Mouse (Mus musculus) olfactory bulb, adult 2 months (tissue): Measurements from ENCODE around the gene Camta2. TPM values are rescaled to one million over a fixed set of nuclear protein-coding genes. Genes with fewer than 3 reads are reported as not detected.

Experiments used
- H3K27ac ChIP-seq: fragments of 200-500 bp; 2 replicates; pipeline ENCODE4 v1.5.1; 2012; ENCODE audit warnings: low read depth, low read length; ENCODE audit not compliant: insufficient read depth
- H3K4me1 ChIP-seq: fragments of 200-500 bp; 2 replicates; pipeline ENCODE4 v1.6.1; 2012; ENCODE audit warnings: low read length; ENCODE audit not compliant: control insufficient read depth, insufficient read depth
- H3K4me3 ChIP-seq: fragments of 200-500 bp; 2 replicates; pipeline ENCODE4 v1.5.1; 2012; ENCODE audit warnings: mild to moderate bottlenecking, low read depth, low read length, moderate library complexity; ENCODE audit not compliant: insufficient read depth
- CTCF ChIP-seq: fragments of 200-500 bp; IDR thresholded peaks from 2 replicates; pipeline ENCODE4 v1.5.1; 2012; ENCODE audit warnings: low read depth, mild to moderate bottlenecking, low read length, moderate library complexity; ENCODE audit not compliant: insufficient read depth
- POLR2A ChIP-seq: fragments of 200-500 bp; IDR thresholded peaks from 2 replicates; pipeline ENCODE4 v1.6.1; 2012; ENCODE audit warnings: mild to moderate bottlenecking, low read depth, low read length, moderate library complexity; ENCODE audit not compliant: insufficient read depth
- WGBS: fragments of 180-500 bp; shearing (Covaris S2); methylation state at CpG from one replicate; pipeline ENCODE4 v1.1.7; 2018; 5-methylcytosine and 5-hydroxymethylcytosine counted together
- polyA plus RNA-seq: library from polyadenylated mRNA; stranded (reverse); fragments of >200 nt; gene quantifications from 2 replicates; pipeline ENCODE4 v1.2.4, GENCODE M21; 2012; ENCODE audit warnings: low replicate concordance; ENCODE audit not compliant: missing spikeins, insufficient read depth, insufficient read length

Gene Camta2
- polyA plus RNA-seq, 1 experiment: not detected

DNA sequence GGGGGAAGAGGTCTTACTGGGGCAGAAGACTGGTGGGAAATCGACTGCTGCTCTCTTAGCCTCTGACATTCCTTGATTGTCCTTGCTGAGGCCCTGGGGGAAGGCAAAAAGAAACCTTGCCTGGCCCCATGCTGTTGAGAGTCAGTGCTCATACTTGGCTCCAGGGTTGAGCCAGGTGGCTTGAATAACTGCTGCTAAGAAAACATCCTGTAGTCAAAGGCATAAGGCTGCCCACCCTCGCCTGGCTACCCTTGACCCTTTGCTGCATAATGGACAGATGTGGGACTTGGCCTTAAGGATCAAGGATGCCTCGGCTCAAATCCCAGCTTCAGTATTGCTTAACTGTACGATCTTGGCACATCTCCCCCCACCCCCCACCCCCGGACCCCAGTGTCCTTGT is 30.6 kb upstream of the Camta2 start:
- no peak for TF ChIP-seq POLR2A
- no peak for TF ChIP-seq CTCF
- 69% methylated on average over 5 of the region's 5 CpGs for WGBS
- Histone ChIP-seq H3K4me1 (no peaks in the 10 kb centered on the region), H3K4me3 (no peak overlapping the region), H3K27ac (no peak overlapping the region)

DNA sequence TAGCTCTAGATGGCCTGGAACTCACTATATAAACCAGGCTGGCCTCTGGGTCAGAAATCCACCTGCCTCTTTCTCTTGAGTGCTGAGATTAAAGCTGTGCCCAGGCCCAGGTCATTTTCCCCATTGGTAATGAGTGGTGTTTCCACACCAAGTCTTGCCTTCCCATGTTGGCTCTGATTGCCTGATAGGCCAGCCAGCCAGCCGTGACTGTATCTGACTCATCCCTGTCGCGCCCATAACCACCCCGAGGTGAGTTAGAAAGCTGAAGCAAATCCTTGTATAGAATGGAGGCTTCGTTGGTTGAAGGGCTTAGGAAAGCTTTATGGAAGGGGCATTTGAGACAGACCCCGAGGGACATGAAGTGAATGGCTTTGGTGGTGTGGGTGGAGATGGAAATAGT is 27.9 kb upstream of the Camta2 start:
- Histone ChIP-seq H3K4me1 (peaks cover 3% of the 10 kb centered on the region; the same call in 1 of the 2 replicates), H3K4me3 (no peak overlapping the region), H3K27ac (no peak overlapping the region)
- no peak for TF ChIP-seq POLR2A
- TF ChIP-seq CTCF: no peak
- 62% methylated on average over 6 of the region's 6 CpGs for WGBS

DNA sequence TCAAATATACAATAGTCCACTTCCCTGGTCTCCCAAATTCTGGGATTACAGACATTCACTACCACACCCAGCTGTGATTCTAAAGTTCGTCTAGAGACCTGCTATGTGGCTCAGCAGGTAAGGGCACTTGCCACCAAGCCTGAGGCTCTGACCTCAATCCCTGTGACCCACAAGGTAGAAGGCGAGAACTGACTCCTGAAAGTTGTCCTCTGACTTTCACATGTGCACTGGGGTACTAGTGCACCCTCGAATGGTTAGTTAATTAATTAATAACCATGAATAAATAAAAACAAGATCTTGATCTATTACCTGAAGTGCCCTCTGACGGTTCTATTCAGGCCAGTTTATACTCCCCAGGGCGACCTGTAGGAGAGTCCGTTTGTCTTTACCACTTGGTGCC is 25.3 kb upstream of the Camta2 start:
- peaks cover 3% of the 10 kb centered on the region; the same call in 1 of the 2 replicates for H3K4me1 ChIP-seq
- H3K4me3 ChIP-seq: no peak overlapping the region
- TF ChIP-seq CTCF (no peak), POLR2A (no peak)
- WGBS: 90% methylated on average over 6 of the region's 6 CpGs
- H3K27ac ChIP-seq: no peak overlapping the region

DNA sequence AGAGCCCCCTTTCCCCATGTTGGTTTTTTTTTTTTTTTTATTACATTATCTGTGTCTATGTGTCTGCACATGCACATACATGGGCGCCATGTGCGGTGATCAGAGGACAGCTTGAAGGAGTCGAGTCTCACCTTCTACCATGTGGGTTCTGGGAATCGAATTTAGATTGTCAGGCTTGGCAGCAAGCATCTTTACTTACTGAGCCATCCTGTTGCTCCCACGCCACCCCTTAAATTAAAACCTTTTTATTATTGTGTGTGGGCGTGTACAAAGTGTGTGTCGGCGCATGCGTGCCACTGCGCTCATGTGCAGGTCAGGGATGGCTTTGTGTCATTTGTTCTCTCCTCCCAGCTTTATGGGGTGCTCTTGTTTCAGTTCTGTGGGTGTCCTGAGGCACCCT is 23.1 kb upstream of the Camta2 start:
- WGBS: 59% methylated on average over 10 of the region's 10 CpGs
- Histone ChIP-seq H3K4me3 (no peak overlapping the region), H3K4me1 (peaks cover 8% of the 10 kb centered on the region), H3K27ac (no peak overlapping the region)
- TF ChIP-seq CTCF (no peak), POLR2A (no peak)

DNA sequence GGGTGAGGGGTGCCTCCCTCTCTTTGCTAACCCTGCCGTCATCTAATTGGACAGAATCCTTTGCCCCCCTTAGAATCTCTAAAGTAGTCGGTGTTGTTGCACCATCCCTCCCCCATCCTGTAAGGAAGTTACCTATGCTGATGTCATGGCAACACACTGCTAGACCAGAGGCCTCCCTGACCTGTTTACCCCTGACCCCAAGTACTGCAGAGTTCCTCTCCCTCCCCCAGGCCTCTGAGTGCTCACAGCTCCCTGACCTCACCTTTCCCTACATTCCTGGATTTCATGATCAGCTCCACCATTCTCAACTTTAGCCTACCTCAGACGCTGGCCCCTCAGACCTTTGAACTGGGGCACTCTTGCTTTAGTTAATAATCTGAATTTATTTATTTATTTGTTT is 18.2 kb upstream of the Camta2 start:
- 84% methylated on average over 3 of the region's 3 CpGs for WGBS
- Histone ChIP-seq H3K27ac (no peak overlapping the region), H3K4me1 (peaks cover 19% of the 10 kb centered on the region)

DNA sequence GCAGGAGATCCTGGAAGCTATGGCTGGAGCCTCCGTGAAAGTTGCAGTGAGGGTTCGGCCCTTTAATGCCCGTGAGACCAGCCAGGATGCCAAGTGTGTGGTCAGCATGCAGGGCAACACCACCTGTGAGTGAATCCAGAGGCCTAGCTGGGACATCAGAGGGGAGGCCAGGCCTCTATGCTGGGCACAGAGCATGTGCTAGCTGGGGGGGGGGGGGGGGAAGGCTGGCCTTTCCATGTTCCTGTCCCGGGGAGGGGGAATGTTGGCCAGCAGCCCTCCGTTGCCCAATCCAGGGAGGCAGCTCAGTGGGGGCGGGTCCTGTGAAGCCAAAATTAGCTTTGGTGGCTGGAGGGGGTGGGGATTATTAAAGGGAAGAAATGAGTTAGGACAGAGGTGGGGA is 14.9 kb upstream of the Camta2 start:
- no peak overlapping the region for H3K4me3 ChIP-seq
- 41% methylated on average over 6 of the region's 6 CpGs for WGBS
- TF ChIP-seq CTCF (no peak), POLR2A (no peak)
- H3K4me1 ChIP-seq: peaks cover 22% of the 10 kb centered on the region
- H3K27ac ChIP-seq: no peak overlapping the region

More for the DNA sequence above, 18.2 kb upstream of the Camta2 start:
- no peak overlapping the region for H3K4me3 ChIP-seq
- TF ChIP-seq CTCF (no peak), POLR2A (no peak)

DNA sequence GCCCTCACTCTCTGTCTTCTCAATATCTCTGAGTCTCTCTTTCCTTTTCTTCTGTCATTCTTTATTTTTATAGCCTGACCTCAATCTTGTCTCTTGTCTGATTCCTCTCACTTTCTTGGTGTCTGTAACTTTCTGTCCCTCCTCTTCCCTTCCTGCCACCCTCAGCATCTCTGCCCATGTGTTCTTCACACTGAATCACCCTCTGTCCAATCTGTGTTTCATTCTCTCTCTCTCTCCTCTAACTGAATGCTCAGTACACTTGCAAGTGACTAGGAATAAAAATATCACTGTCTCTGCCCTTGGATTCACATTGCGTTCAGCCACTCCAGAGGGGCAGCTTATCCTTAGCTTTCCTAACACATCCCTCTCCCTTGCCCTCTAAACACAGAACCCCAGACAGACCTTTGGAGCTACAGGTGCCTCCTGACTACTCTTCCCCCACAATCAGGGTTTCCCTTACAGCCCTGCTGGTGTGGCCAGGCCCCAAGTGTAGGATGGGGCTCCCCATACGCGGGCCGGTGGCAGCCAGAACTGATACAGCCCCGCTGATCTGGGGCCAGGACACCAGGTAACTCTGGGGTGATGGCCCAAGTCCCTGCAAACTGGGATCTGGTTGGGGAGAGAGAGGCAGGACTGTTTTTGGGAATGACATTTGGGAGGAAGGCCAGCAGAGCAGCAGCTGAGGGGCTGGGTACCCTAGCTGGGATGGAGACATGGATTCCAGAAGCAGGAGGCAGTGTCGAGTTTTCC is 14.3 kb upstream of the Camta2 start:
- WGBS: 72% methylated on average over 6 of the region's 6 CpGs
- Histone ChIP-seq H3K4me1 (peaks cover 22% of the 10 kb centered on the region), H3K27ac (no peak overlapping the region), H3K4me3 (no peak overlapping the region)
- TF ChIP-seq POLR2A (no peak), CTCF (no peak)

DNA sequence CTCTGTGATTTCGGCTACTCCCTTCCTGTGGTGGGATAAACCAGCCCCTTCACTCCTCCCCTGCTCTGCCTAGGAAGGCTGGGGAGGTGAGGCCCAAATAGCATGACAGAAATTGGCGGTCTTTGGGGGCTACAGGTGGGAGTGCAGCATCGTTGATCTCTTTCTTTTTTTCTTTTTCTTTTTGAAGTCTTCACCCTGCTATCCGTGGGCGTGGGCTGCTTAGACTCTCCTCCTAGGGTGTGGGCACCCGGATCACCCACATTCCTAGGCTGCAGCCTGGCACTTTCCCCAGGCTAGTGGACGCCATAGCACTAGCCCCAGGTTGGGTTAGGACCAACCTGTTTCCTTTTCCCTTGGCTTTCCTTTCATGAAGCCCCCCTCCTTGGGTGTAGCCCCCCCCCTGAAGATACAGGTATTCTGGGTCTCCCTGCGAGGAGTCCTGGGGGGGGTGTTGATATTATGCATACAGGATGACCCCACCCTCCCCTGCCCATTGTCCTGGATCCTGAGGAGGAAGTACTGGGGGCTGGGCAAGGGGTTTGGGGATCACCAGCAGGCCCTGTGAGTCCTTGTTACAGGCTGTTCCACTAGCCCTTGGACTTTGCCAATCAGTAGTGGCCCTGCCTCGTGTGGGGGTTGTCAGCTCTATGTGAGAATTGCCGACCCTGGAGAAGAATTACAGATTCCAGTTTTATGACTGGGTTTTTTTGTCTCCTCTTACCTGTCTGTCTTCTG is 13.5 kb upstream of the Camta2 start:
- Histone ChIP-seq H3K4me1 (peaks cover 17% of the 10 kb centered on the region), H3K4me3 (peak overlapping the region; percentile 86), H3K27ac (no peak overlapping the region)
- 12% methylated on average over 10 of the region's 10 CpGs for WGBS
- TF ChIP-seq CTCF: no peak
- TF ChIP-seq POLR2A: no peak

DNA sequence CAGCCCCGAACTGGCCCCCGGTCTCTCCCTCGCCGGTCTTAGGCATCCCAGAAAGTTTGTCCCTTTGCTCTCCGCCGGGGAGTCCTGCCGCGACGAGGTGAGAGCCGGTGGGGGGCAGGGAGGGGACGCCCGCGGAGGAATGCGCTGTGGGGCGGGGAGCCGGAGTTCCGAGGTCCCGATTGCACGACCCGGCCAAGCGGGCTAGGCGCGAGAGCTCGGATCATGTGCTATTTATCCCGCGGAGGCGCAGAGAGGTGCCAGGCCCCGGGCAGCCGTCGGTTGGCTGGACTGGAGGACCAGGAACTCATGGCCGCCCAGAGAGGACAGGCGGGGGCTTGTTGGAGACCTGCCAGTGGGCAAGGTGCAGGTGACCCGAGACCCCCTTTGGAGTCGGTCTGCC is 12.7 kb upstream of the Camta2 start:
- H3K27ac ChIP-seq: no peak overlapping the region
- peak overlapping the region; percentile 86 for H3K4me3 ChIP-seq
- H3K4me1 ChIP-seq: peaks cover 17% of the 10 kb centered on the region
- TF ChIP-seq POLR2A (no peak), CTCF (no peak)
- WGBS: under 1% methylated on average over 34 of the region's 34 CpGs
